Mouse (Mus musculus) heart, adult 9 months (tissue): ENCODE measurements at regions not wholly inside any gene's neighbourhood (a gene's known extent, or its start where the extent isn't known, plus 50 kb on each side); places are given as distances from the start of the nearest gene placed in this dataset.

Source experiments
- DNase-seq, 2 experiments: peaks; one replicate each; pipeline ENCODE4 v3.0.0; 2022; ENCODE audit warnings: low spot score in 2 of 2

DNA sequence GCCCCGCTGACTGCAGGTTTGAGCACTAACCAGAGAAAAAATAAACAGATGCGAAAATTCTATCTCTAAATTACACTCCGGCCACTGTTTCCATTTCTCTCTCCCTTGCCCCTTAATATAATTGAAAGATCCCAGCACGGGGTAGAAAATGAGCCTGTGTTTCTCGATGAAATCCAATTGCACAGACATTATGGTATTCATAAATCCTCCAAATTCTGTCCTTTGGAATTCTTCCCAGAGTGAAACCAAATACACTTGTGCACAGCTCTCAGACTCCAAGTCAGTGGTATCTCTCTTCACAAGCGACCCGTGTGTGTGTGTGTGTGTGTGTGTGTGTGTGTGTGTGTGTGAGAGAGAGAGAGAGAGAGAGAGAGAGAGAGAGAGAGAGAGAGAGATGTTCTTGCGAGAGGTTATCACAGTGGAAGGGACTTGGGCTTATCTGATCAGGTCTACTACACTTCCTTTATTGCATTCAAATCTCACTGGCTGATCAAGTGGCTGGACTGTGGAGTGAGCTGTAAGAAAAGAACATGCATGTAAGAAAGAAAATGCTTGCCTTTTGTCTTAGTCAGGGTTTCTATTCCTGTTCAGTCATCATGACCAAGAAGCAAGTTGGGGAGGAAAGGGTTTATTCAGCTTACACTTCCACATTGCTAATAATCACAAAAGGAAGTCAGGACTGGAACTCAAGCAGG, 529.6 kb upstream of the Gm19410 start:
- no peak for DNase-seq

DNA sequence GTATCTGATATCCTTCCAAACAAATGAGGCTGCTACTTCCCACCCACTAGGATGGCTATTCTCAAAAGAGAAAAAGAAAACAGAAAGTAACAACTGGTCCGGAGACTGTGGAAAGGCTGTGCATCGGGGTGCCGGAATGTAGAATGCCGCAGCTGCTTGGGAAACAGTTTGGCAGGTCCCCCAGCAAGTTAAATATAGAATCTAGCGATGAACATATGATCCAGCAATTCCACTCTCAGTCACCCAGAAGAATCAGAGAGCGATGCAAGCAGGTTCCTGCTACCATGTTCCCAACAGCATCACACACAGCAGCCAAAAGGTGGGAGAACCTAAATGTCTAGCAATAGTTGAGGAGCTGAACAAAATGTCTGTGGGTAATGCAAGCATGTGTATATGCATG, 528.3 kb upstream of the Gm19410 start:
- peak in 1 of 2 experiments; percentile 11 for DNase-seq

DNA sequence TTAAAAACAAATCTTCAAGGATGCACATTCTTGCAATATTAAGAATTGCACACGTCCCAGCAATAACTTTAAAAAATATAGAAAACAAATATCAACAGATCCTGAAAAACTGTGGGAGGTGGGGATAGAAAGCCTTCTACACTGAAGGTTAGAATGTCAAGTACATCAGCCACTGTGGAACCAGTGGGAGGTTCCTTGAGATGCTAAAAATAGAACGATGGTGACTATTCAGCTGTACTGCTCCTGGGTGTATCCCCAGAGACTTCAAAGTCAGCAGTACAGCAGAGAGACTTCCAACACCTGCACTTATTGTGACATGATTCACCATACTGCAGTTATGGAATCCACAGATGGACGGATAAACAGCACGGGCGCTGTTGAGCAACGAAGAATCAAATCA, 524.7 kb upstream of the Gm19410 start:
- DNase-seq: no peak

DNA sequence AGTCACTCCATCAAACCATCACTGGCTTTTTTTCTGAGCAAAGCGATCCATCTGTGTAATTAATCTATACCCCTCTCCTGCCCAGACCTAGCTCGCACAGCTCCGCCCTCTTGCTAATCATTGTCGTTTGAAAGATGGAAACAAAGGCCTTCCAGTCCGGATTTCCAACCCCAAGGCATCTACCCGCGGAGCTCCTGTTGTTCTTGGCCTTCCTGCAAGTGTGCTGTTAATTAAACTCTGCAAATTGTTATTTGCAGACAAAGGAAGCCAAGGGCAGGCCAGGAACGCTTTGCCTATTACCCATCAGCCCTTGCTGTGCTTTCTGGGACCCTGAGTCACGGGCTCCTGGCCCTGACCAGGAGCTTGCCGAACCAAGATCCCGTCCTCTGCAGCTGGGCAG, 522.0 kb upstream of the Gm19410 start:
- DNase-seq: no peak

DNA sequence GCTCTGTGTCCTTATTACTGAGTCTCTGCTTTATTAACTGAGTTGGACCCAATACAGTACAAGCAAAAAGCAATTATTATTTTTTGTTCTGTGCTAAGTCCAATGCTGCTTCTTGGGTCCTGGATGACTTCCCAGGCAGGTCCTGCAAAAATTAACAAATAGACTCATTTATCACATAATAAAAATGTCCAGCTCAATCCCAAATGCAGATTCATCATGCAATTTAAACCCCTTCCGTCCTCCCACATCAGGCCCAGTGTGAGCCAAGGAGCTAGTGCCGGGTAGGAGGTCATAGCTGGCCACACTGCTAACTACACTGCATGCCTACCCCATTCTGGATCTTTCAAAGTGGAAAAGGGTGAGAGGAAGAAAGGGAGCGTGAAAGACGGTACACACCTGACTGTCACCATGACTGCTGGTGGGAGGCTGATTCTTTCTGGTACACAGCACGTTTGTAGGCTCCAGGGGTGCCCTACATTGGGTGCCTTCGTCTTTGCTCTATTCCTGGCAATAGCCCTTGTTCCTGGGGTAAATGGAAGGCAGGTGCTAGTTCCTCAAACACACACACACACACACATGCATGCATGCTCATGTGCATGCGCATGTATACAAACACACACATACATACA, 515.7 kb upstream of the Gm19410 start:
- DNase-seq: no peak

DNA sequence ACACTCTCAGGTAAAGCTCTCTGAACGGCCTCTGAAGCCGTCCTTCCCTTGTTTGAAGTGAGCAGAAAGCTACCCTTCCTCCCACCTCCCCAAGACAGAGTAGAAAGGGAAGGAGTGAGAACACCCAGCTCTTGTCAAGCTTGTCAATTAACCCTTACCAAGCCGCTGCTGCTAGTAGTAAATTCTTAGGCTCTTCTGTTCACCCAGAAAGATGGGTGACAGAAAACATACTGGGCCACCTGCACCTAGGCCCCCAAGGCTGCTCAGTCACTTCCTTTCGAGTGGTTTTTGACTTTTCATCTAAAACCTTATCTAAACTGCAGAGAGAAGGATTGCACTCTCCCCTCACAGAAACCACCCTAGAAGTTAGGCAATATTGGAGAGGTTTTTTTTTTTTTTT, 514.9 kb upstream of the Gm19410 start:
- DNase-seq: no peak

DNA sequence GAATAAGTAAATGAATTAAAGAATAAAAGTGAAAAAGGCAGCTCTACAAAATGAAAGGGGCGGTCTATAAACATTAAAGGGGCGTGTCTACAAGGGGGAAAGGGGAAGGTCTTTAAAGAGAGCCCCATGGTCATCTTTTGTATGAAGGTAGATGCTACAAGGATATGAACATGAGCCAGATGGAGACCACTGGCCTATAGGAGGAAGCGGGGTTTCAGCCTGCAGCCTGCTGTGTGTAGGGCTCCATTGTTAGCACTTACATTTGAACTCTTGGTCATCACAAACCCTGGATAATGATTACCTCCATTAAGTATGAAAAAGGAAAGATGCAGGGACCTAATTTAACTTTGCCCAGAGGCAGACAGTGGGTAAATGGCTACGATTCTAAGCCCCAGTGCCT, 511.6 kb upstream of the Gm19410 start:
- DNase-seq: no peak

DNA sequence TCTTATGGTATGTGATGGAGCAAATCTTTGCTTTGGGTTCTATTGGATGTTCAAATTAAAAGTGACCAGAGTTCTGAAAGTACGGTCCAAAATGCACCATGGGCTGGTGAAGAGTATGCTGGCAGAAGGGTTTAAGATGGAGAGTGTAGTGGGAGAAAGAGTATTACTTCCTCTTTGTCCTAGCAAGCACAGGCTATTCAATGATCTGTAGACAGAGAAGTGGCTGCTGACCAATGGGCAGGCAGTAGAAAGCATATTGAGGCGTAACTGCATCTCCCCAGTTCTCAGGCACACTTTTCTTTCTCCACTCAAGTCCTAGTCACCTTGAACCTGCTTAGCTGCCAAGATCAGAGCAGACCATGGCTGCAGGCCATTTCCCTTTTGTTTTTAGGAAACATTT, 510.3 kb upstream of the Gm19410 start:
- no peak for DNase-seq

DNA sequence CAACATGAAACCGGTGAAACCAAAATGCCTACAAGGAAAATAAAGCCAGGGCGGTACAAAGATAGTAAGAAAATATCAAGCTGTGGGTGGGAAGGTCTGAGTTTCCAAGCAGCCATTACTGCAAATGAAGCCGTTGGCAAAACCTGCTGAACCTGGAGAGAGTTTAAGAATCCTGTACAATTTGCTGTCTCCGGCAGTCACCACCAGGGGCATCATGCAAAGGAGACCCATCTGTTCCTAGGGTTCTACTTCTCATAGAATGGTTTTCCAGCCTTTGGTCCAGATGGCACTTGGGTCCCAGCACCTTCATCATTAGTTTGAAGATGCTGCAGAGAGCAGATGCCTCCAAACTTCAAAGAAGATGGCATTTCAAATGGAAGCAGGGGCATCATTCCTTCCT, 508.6 kb upstream of the Gm19410 start:
- no peak for DNase-seq

DNA sequence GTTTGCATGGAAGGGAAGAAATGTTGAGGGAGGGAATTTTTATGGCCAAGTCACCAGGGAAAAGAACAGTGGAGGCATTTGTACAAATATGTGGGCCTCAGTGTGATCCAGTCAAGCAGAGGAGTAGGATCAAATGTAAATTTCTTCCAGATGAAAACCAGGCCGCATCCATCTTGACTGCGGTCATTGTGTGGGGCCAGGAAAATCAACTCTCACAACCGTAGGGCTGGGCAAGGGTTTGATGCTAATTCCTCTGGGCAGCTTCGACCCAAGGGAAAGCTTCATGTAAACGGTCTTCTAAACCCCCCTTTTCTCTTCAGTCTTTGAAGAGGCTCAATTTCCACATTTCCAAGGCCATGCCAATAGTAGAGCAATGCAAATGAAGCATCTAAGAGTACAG, 497.4 kb upstream of the Gm19410 start:
- DNase-seq: no peak

DNA sequence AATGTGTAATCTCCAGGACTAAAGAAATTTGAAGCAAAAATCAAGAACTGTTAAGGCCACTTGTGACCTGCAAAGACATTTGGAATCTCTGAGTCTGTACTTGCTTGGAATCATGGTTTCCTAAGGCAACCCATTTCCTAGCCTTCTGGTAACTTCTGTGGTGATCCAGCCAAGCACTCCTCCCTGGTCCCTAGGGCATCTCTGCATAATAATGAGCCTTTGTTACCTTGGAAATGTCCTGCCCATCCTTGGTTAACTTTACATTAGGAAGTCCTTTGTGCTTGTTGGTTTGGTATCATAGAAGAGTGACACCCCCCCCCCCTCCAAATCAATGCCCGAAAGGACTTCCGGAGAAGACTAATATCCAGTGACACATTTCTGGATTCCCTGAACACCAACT, 496.6 kb upstream of the Gm19410 start:
- DNase-seq: no peak

DNA sequence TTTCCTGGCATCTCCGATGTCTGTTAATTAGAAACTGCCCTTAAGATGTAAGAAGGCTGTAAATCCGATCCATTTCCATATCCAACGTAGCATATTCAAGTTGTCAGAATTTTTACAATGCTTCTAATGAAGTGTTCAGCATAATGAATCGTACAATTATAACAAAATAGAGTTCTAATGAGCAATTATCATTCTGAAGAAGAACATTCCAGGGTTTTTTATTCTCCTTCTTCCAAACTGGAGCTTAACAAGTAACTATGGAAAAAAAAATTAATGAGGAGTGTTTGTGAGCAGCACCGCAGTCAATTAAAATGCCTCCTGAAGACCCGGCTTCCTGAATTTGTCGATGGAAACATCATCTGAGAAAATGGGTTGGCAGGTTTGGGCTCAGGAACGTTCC, 489.6 kb upstream of the Gm19410 start:
- DNase-seq: no peak

DNA sequence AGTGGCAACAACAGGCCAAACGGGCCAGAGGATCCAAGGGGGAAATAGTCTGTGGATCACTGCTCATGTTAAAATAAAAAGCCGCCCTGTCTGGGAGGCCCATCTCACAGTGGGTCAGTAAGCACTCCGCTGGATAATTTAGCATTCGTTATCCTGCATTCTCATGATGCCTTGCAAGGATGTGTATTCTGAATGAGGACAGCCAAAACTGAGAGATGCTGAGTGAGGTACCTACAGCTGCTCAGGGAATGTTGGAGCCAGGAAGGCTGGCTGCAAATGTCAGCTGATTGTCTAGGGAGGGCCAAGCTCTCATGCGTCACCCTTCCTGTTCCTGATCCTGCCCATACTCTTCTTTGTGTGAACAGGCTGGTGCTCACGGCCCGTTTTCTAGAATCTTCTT, 489.1 kb upstream of the Gm19410 start:
- no peak for DNase-seq

DNA sequence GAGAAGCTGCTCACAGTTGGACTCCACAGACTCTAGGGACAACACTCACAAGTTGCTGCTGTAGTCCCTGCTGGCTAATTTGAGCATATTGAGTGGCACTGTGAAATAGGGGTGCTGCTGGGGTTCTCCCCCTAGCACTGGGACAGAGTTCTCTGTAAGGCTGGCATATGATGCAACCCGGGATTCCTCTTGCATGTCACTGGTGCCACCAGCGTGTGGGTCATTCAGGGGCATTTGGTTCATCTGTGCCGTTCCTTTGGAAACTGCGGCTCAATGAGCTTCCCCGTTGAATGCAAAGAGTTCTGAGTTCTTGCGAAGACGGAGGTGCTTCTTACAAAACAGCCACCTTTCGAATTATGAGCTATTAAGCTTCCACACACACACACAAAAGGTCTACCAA, 486.6 kb upstream of the Gm19410 start:
- no peak for DNase-seq

DNA sequence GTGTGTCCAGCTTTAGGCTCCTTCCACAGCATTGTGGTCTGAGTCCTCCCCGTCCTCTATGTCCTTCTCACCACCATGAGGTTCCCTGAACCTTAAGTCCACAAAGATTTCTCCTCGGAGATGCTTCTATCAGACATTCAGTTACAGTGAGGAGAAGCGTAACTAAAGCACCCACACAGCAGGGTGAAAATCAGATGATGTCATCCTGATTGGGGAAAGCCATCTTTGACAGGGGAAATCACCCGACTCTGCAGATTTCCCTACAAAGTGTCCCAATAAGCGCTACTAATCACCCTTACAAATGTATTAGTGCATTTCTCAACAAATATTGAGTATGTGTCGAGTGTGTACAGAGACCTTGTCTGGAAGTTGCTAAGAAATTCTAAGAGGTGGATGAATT, 484.8 kb upstream of the Gm19410 start:
- no peak for DNase-seq

DNA sequence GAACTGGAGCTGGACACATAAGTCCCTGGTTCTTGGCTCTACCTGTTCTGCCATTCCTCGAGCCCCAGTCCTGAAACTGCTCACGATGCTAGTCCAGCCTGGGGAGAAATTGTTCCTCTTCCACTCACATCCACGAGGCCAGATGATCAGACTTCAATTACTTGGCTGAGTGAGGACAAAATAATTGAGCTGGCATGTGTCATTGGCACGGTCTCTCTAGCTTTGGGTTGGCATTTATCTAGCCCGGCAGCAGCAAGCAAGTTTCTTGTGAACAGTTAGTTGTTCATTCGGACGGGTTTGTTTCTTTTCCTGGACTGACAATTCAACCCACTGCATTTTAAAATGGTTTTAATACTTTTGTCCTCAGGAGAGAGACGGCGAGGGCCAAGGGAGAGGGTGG, 482.2 kb upstream of the Gm19410 start:
- DNase-seq: no peak

DNA sequence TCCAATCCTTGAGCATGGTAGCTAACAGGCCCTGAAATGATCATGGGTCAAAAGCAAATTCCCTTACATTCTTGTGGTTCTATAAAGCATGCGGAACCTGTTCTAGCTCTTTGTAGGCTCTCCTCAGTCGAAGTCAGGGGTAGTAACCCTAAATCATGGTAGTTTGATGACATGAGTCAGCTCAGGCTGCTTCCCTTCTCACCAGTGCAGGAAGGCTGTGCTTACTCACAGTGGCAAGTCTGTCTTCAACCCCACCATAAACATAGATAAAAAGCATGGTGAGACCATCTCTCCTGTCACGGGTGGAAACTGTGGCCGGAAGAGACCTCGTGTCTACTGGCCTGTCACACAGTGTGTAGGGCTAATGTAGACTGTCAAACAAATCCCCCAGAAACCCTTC, 476.6 kb upstream of the Gm19410 start:
- DNase-seq: no peak

DNA sequence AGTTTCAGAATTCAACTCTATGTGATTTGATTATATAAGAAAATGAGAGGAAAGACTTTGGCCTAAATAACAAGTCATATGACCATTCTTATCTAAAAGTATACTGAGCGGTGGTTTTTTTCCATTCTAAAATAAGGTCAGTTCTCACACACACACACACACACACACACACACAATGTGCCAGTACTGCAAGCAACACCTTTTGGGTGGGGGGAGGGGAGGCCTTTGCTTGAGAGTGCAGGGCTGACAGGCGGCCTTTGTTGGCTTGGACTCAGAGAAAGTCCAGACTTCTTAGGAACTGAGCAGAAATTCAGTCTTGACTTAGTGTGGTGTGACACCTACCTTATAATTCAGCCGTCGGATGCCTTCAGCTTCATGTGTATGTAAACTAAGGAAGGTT, 475.6 kb upstream of the Gm19410 start:
- DNase-seq: no peak

DNA sequence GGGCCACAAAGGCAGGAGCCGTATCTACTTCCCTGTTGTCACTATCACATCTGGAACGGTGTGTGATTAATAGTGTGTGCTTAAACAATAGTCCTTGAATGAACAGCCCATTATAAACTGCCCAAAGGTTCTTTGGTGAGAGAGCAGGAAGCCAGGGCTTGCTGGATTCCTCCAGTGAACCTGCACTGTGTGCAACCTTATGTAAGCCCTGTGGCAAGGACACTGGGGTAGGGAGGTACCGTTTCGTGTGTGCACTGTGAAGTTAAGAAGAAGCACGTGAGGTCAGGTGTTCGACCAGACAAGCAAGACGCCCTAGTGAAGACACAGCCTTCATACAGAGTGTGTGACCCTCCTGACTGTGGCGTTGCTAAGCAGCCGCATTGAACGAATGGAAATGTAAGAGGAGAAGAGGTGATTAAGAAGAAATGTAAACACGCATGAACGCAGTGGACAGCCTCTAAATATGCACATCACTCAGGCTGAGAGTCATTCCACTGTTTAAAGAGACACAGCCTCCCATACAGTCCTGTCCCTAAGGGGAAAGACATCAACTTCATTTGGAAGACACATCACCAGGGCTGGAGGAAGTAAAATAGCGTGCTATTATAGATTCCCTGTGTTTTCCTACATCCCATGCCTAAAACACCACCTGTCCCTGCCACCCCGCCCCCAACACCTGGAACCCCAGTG, 472.0 kb upstream of the Gm19410 start:
- DNase-seq: no peak

DNA sequence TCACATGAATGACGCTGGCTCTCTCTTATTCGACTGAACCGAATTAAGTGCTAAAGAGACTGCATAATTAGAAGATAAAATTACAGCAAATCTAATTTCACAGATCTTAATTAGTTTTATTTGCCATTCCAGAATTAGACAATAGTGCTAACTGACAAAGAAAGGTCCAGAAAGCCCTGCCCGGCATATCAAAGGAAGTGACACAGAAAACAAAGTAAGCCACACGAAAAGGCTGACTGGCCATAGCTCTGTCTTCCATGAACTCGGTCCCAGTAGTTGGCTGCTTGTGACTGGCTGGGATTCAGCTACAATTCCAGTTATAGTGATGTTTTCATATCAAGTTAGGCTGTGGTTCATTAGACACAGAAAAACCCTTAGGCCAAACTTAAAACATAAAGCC, 468.7 kb upstream of the Gm19410 start:
- DNase-seq: no peak

DNA sequence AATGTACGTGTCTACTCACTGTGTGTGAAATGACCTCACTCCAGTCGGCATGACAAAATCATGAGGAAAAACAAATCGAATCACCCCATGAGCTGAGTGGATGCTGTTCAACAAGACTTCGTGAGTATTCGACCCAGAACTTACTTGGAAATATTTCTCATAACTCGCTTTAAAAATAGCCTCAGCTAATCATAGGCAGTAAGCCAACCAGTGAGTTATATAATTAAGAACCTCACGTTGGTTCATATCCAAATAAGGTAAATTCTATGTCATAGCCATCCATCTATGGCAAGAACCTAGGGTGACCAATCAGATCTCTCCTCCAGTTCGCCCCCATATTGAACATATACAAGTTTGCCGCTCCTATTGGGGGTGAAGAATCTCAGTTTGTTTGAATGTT, 466.5 kb upstream of the Gm19410 start:
- peak; percentile 4 to 7 for DNase-seq

DNA sequence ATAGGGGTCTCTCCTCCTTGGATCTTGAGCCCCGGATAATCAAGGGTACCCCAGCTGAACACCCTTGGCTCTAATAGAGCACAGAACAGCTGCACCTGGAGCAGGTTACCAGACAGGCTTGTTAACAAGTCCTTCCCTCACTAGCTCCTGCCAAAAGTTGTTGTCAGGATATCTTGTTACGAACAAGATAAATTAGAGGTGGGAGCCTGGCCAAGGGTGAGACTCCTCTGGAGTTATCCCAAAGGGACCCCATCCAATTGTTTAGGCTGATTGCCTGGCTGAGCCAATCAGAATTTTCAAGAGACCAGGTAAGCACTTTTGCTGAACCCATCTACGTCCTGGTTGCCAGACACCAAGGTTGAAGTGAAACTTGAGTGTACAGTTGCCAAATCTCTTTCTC, 465.2 kb upstream of the Gm19410 start:
- DNase-seq: peak in 1 of 2 experiments; percentile 7

DNA sequence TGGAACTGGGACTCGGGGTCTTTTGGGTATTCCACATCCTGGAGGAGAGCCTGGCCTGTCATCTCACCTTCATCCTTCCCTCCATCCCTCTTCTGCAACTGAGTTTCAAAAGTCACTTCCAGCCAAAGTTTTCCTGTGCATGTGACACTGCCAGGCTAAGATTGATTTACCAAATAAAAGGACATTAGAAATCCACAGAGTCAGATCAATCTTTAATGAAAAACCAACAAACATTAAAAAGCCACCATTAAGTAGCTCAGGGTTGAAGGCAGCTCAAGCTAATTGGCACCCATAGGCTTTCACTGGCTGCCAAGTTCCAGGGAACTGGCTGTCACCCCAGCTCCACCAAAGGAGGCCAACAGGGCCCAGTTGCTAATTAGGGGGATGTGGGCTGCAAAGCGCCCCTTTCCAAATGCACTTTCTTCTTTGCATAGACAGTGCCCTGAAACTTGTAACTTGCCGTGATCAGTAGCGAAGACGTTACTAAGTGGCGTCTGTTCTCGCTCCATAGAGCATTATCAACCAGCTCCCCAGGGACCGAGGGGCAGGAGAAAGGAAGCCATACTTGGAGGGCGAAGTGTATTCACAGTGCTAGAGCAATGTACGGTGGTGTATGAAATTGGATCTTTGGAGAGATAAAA, 464.6 kb upstream of the Gm19410 start:
- peak; percentile 10 to 32 for DNase-seq
